Mouse (Mus musculus): ENCODE data around the gene Kbtbd12.

Gene Kbtbd12

DNA sequence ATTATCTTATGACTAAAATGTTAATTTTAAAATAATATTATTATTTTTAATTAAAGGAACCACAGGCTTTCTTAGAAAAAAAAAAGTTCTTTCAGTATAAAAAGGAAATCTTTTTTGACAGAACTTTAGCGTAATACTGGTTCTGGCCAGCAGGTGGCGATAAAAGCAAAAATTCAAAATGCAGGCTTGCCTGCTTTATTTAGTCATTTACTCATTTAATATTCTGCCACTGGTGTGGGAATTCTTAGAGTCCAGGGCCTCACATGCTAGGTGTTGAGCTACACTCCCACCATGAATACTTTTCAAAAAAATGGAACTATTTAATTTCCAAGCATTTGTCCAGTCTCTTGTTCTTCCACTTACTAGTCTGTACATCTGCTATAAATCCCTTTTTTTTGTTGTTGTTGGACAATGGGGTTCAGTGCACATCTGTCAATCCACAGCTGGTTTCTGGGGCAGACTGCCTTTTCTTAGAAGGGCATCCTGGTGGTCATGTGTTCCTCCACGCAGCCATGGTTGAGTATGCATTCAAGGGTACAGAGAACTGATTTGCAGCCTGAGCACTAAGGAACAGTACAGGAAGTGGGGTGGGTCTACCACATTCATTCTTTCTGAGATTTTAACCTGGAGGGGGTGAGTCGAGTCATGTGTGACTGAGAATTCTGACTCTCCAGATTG lies 88.5 kb downstream of the Kbtbd12 start:
- Histone ChIP-seq H3K27me3 (ENCODE audit: control insufficient read depth, insufficient read depth, low read length, poor library complexity, severe bottlenecking) (no peaks in the 10 kb centered on the region), H3K36me3 (ENCODE audit: control insufficient read depth, insufficient read depth, low read length, poor library complexity, severe bottlenecking) (no peaks in the 10 kb centered on the region)

DNA sequence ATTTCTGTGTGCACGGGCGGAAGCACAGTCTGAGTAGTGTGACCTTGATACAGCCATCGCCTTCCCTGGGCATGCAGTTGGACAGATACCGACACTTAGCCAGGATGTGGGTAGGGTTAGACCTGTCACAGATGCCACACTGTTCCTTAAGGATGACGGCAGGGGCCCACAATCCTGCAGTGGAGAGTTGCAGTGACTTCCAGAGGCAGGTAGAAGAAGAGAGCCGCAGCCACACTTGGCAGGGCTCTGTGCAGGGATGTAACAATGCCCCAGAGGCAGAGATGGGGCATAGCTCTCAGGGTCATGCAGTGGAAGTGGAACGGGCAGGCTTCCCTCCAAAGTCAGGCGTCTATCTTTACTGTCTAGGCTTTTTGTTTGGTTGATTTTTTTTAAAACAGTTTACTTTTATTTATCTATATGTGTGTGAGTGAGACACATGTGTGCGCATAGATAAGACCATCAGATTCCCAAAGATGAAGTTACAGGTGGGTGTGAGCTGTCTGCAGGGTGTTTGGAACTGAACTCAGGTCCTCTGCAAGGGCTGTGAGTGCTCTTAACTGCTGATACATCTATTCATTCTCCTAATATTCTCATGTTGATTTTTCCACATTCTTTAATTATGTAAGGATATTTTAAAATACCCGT lies 89.2 kb downstream of the Kbtbd12 start:
- H3K36me3 ChIP-seq (ENCODE audit: control insufficient read depth, insufficient read depth, low read length, poor library complexity, severe bottlenecking) = no peaks in the 10 kb centered on the region
- no peaks in the 10 kb centered on the region for H3K27me3 ChIP-seq (ENCODE audit: control insufficient read depth, insufficient read depth, low read length, poor library complexity, severe bottlenecking)
- DNase-seq (ENCODE audit: low read depth, low spot score) = no peak

More for the DNA sequence above, 88.5 kb downstream of the Kbtbd12 start:
- DNase-seq (ENCODE audit: low read depth, low spot score) = peak; percentile 67

DNA sequence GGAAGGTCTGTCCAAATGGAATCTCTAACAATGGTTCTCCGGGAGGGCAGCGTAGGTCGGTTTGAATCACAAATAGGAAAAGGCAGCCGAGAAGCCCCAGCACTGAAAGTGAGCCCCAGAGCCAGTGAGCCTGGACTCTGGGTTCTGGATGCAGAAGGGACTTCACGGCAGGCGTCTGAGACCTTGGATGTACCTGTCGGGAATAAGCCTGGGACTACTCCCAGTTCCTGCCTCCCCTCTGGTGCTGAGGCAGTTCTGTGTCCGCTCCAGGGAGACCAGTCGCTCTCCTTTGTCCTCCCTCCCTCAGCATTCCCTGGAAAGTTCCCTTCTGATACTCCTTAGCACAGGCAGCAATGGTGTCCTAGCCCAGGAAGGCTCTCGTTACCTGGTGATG lies 92.4 kb downstream of the Kbtbd12 start:
- no peak for DNase-seq (ENCODE audit: low read depth, low spot score)
- Histone ChIP-seq H3K27me3 (ENCODE audit: control insufficient read depth, insufficient read depth, low read length, poor library complexity, severe bottlenecking) (no peaks in the 10 kb centered on the region), H3K36me3 (ENCODE audit: control insufficient read depth, insufficient read depth, low read length, poor library complexity, severe bottlenecking) (no peaks in the 10 kb centered on the region)

DNA sequence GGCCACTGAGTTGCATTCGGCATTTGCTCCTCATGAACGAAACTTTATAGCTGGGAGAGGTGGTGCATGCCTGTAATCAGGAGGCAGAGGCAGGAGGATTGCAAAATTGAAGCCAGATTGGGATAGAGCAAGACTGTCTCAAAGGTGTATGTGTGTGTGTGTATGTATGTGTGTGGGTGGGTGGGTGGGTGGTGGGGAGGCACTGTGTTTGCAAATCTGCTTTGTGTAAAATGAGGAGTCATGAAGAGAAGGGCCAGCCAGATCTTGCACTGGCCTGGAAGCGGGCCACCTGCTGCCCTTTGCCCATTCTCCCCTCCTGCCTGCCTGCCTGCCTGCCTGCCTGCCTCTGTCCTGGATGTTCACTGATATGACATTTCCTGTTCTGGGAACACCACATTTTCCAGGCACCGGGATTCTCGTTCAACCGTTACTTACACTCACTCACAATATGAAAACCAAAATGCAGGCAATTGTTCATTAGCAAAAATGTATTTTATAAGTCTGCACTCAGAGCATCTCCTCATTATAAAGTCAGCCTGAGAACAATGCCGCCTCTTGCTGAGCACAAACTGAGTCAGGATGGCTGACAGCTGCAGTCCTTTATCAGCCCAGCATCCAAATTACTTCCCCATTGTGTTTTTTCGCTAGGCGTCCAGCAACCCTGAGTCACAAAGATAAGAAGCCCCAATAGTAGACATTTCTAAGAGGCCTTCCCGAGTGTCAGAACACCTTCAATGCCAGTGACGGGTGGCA lies 92.9 kb downstream of the Kbtbd12 start:
- H3K27me3 ChIP-seq (ENCODE audit: control insufficient read depth, insufficient read depth, low read length, poor library complexity, severe bottlenecking) = no peaks in the 10 kb centered on the region
- no peak for DNase-seq (ENCODE audit: low read depth, low spot score)
- no peaks in the 10 kb centered on the region for H3K36me3 ChIP-seq (ENCODE audit: control insufficient read depth, insufficient read depth, low read length, poor library complexity, severe bottlenecking)

DNA sequence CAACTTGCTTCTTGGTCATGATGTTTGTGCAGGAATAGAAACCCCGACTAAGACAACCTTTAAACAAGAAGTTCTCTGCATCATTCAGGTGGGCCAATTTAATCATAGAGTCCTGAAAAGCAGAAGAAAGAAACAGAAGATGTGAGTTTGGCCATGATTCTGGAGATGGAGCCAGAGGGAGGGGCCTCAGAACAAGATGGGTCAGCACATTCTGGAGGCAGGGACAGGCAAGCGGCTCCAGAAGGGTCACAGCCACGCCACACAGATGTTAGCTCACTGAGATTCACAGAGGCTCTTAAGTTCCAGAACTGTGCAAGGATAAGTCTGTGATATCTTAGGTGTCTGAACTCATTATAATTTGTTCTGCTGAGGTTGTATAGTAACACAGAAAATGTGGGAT lies 93.5 kb downstream of the Kbtbd12 start:
- H3K27me3 ChIP-seq (ENCODE audit: control insufficient read depth, insufficient read depth, low read length, poor library complexity, severe bottlenecking) = no peaks in the 10 kb centered on the region
- H3K36me3 ChIP-seq (ENCODE audit: control insufficient read depth, insufficient read depth, low read length, poor library complexity, severe bottlenecking) = no peaks in the 10 kb centered on the region
- no peak for DNase-seq (ENCODE audit: low read depth, low spot score)

DNA sequence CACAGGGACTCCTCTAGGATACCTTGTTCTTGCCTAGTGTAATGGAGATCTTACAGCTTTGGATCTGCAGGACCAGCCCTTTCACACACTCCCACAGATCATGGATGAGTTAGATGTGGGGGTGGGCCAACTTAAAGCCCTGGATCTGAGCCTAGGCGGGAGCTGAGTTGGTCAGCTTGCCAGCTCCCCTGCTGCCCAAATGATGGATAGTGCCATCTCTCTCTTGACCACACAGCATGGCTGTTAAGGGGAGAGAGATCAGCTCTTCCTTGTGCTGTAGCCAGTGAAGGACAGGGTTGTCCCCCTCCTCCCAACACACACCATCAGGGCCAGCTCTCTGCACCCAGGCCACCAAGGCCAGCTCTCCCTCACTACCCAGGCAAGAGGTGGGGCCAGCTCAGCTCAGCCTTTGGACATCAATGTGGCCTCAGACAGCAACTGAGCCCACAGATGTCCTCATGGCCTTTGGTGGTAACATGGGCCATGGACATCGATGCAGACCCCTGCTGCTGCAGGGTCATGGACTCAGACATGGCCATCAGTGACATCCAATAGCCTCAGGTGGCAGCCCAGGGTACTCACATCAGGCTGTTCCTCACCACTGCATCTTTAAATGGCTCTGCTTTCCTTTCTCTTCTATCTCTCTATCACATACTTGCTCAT lies 97.5 kb downstream of the Kbtbd12 start:
- no peak for DNase-seq (ENCODE audit: low read depth, low spot score)
- H3K36me3 ChIP-seq (ENCODE audit: control insufficient read depth, insufficient read depth, low read length, poor library complexity, severe bottlenecking) = no peaks in the 10 kb centered on the region
- no peaks in the 10 kb centered on the region for H3K27me3 ChIP-seq (ENCODE audit: control insufficient read depth, insufficient read depth, low read length, poor library complexity, severe bottlenecking)

DNA sequence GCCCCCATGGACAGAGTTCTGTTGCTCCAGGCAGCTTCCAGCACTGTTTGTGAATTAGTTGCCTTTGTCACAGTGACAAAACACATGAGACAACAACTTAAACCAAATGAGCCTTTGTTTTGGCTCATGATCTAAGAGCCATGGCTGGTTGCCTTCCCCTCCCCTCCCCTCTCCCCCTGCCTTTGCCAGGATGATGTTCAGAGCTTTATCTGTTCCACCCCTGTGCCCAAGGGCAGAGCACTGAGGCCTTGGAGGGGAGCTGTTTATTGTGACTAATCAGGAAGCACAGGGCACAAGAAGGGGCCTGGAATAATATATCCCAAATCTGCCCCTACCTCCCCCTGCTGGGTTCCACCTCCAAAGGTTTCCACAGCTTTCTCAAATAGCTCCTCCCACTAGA lies 107.4 kb downstream of the Kbtbd12 start:
- Histone ChIP-seq H3K27me3 (ENCODE audit: control insufficient read depth, insufficient read depth, low read length, poor library complexity, severe bottlenecking) (no peaks in the 10 kb centered on the region), H3K36me3 (ENCODE audit: control insufficient read depth, insufficient read depth, low read length, poor library complexity, severe bottlenecking) (no peaks in the 10 kb centered on the region)
- DNase-seq (ENCODE audit: low read depth, low spot score) = no peak

DNA sequence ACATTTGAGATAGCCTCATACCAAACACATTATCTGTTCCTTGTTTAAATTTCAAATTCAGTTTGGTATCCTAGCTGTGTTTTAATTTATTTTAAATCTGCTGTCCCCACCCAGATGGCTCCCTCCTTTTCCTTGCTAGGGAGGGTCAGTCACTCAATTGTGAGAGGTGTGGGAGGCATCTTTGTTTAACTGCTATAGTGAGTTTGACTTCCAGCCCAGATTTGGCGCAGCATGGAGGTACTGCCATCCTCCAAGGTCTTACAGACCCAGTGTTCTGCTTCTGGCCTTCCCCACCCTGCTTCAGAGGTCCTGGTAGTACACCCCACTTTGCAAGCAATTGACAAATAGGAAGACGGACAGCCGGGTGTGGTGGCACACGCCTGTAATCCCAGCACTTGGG lies 113.7 kb downstream of the Kbtbd12 start:
- DNase-seq (ENCODE audit: low read depth, low spot score) = no peak
- Histone ChIP-seq H3K36me3 (ENCODE audit: control insufficient read depth, insufficient read depth, low read length, poor library complexity, severe bottlenecking) (no peaks in the 10 kb centered on the region), H3K27me3 (ENCODE audit: control insufficient read depth, insufficient read depth, low read length, poor library complexity, severe bottlenecking) (no peaks in the 10 kb centered on the region)

DNA sequence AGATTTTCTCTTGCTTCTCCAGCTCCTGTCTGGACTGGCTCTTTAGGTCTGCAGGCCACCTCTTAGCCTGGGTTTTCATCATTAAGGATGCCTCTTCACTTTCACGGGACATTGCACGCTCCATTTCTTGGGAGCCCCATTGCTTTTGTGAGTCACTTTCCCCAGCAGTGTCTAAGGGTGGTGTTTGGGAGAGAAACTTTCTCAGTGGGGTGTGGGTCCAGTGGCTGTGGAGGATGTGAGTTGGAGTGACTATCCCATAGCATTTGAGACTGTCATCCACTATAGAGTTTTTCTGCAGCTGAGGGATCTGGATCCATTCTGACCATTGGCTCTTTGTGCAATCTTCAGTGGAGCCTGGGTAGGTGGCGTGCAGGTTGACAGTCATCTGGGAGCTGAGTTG lies 114.3 kb downstream of the Kbtbd12 start:
- no peaks in the 10 kb centered on the region for H3K27me3 ChIP-seq (ENCODE audit: control insufficient read depth, insufficient read depth, low read length, poor library complexity, severe bottlenecking)
- no peak for DNase-seq (ENCODE audit: low read depth, low spot score)
- no peaks in the 10 kb centered on the region for H3K36me3 ChIP-seq (ENCODE audit: control insufficient read depth, insufficient read depth, low read length, poor library complexity, severe bottlenecking)

DNA sequence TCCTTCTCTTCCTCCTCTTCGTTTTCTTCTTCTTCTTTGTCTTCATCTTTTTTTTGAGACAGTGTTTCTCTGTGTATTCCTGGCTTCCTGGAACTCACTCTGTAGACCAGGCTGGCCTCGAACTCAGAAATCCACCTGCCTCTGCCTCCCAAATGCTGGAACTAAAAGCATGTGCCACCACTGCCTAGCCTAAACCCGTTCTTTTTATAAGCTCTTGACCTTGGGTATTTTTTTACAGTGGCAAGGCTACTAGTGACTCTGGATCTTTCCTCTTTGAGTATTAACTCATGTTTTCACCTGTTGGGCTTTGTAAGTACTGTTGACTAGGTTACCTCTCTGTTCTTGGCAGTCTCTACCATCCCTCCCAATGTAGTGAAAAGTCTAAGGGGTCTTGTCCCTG lies 114.7 kb downstream of the Kbtbd12 start:
- DNase-seq (ENCODE audit: low read depth, low spot score) = no peak
- no peaks in the 10 kb centered on the region for H3K27me3 ChIP-seq (ENCODE audit: control insufficient read depth, insufficient read depth, low read length, poor library complexity, severe bottlenecking)
- no peaks in the 10 kb centered on the region for H3K36me3 ChIP-seq (ENCODE audit: control insufficient read depth, insufficient read depth, low read length, poor library complexity, severe bottlenecking)

DNA sequence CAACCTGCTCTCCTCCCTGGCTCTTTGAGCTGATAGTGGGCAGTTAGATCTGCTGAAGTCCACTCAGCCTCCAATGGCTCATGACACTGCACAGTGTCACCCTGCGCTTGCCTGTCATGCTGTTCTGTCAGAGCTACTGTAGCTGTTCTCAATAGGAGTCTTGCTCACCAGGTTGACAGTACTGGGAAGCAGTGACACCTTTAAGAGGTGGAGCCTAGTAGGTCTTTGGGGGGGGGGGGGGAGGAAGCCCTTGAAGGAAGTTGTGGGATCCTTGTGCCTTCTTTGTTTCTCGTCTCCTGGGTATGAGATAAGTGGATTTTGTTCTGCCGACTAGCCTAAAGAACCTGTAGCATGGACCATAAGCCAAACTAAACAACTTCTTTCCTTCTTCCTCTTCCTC lies 115.1 kb downstream of the Kbtbd12 start:
- H3K36me3 ChIP-seq (ENCODE audit: control insufficient read depth, insufficient read depth, low read length, poor library complexity, severe bottlenecking) = no peaks in the 10 kb centered on the region
- H3K27me3 ChIP-seq (ENCODE audit: control insufficient read depth, insufficient read depth, low read length, poor library complexity, severe bottlenecking) = no peaks in the 10 kb centered on the region
- DNase-seq (ENCODE audit: low read depth, low spot score) = peak; percentile 52

DNA sequence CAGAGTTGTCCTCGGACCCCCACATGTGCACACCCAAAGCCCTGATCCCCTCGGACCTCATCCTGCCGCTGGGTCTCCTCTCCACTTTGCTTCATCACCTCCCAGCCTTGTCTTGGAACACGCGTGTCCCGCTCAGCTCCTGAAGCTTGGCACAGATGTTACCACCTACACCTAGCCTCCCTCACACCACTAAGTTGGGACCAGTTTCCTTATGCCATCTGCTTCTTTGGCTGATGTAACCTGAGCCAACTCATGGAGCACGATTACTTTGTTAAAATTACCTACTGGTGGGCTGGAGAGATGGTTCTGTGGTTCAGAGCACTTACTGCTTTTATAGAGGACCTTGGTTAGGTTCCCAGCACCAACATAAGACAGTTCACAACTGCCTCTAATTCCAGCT lies 115.9 kb downstream of the Kbtbd12 start:
- no peaks in the 10 kb centered on the region for H3K36me3 ChIP-seq (ENCODE audit: control insufficient read depth, insufficient read depth, low read length, poor library complexity, severe bottlenecking)
- H3K27me3 ChIP-seq (ENCODE audit: control insufficient read depth, insufficient read depth, low read length, poor library complexity, severe bottlenecking) = no peaks in the 10 kb centered on the region
- no peak for DNase-seq (ENCODE audit: low read depth, low spot score)

DNA sequence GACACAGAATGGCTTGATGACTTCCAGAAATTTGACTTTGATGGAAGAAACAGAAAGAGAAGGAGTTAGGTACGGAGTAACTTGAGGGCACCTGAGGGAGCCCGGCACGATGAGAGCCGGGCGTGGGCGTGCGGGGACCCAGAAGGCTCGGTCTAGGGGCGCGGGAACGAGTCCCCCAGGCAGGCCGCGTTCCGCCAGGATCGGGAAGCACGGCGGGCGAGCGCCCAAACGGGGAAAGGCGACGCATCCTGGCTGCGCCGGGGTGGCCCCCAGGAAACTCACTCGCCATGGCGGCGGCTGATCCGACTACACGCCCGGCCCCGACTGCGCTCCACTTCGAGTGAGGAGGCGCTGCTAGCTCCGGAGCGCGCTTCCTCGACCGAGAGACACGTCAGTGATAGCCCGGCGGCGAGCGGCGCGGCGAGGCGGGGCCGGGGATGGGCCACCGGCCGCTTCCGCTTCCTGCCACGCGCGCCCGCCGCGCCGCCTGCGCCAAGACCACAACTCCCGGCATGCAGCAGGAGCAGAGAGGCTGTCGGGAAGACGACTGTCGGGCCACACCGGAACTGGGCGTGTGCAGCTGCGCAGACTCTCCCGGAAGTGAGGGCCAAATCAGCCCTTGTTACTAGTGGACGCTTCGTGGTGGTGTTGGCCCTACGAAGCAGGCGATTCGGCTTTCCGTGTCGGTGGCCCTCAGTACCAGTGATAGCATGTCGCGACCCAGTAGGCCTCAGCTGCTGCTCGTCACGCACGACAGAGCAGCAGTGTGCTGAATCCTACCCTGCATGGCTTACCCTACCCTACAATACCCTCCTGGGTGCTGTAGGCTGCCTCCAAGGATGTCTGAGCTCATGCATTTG lies 119.1 kb downstream of the Kbtbd12 start, which contains the start of gene Sec61a1:
Gene Sec61a1, minus strand, starts transcription at position 502 of the 860 bp plus-strand sequence.
- peak; percentile 96 for DNase-seq (ENCODE audit: low read depth, low spot score)
- peaks cover 6% of the 10 kb centered on the region for H3K36me3 ChIP-seq (ENCODE audit: control insufficient read depth, insufficient read depth, low read length, poor library complexity, severe bottlenecking)
- no peaks in the 10 kb centered on the region for H3K27me3 ChIP-seq (ENCODE audit: control insufficient read depth, insufficient read depth, low read length, poor library complexity, severe bottlenecking)

DNA sequence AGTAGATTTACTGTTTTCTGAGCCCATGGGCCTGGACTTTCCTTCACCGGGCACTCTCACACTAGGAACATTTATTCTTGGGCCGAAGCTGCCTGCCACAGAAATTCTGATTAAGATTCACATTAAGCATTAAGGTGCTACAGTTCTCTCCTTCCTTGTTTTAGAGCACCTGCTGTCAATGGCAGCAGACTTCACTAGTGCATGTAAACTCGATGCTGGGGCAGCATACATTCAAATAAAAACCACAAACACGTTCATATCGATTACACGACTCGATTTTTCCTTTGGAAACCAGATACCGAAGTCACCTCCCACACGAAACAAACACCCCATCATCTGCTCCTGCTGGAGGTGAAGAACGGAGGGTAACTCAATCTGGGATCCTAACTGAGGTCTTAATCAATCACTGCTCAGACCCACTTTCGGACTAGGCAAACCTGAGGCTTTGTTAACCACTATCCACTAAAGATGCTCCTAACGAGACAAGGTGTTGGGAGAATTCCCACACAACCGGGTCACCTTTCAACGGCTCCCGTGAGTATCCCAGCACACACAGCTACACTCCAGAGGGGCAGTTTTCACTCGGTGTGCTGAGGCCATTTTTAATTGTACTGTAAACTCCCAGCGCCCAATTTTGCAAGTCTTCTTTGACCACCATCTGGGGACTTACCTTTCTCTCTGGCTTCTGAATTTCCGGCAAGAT lies 119.9 kb downstream of the Kbtbd12 start:
- peak; percentile 20 for DNase-seq (ENCODE audit: low read depth, low spot score)
- H3K36me3 ChIP-seq (ENCODE audit: control insufficient read depth, insufficient read depth, low read length, poor library complexity, severe bottlenecking) = peaks cover 6% of the 10 kb centered on the region
- H3K27me3 ChIP-seq (ENCODE audit: control insufficient read depth, insufficient read depth, low read length, poor library complexity, severe bottlenecking) = no peaks in the 10 kb centered on the region
